ENCODE assay signal across 8 mouse cellular contexts in genomic region chr4:141559898-141560263, GRCm38 (mm10). TPM values are rescaled to one million over a fixed set of nuclear protein-coding genes. Genes with fewer than 3 reads are reported as not detected.
DNase-seq lines count a peak whose midpoint lies in the region; ATAC-seq lines count a peak whose summit lies in the region.

No protein-coding gene starts in this region.

- intact Hi-C loops in gastrocnemius, postnatal 14 days (cut with DNase I; ENCODE audit: low total_unique reads), result no loop called here
- intact Hi-C loops in left cerebral cortex, postnatal 4 days (cut with DNase I), result no loop called here

- peak; percentile 71 for ATAC-seq in common myeloid progenitor, adult 5-6 weeks (replicated peaks; ENCODE audit: low read depth, poor library complexity, severe bottlenecking)
- peak; percentile 57 for ATAC-seq in inflammation-experienced regulatory T-cells, adult 6 months

- DNase-seq in ZHBTc4 (ENCODE audit: low read depth, low spot score), result peak; percentile 94
- peak; percentile 81 for DNase-seq in gastrocnemius, postnatal 14 days
- peak; percentile 83 for DNase-seq in left cerebral cortex, postnatal 4 days
- peak; percentile 85 for DNase-seq in mesoderm, embryonic 11.5 days (ENCODE audit: low read depth, low spot score)
- DNase-seq in right cerebral cortex, postnatal 4 days, result peak; percentile 73
- peak; percentile 77 for DNase-seq in yolk sac, embryonic 10.5 days (ENCODE audit: low spot score)

RNA-seq across cellular contexts. Expression of gene Spen, which starts 21.5 kb away (rescaled TPM):
- total RNA-seq in common myeloid progenitor, adult 5-6 weeks (2017), result 32.7 and 43.0 TPM in 2 replicates
- total RNA-seq in gastrocnemius, postnatal 14 days (2021), result 10 to 100 TPM; 20.1 to 22.1 TPM
- 10 to 100 TPM in 2 of 3 experiments, 1 to 10 TPM in 1; 8.6 to 17.1 (median 14.3) TPM for polyA plus RNA-seq in inflammation-experienced regulatory T-cells, adult 6 months (2017; shearing (Covaris generic))
- total RNA-seq in left cerebral cortex, postnatal 4 days (2021), result 10 to 100 TPM; 80.6 to 86.1 TPM

RNA-seq across cellular contexts. Expression of gene Fblim1, which starts 46.0 kb away (rescaled TPM):
- total RNA-seq in common myeloid progenitor, adult 5-6 weeks (2017), result not detected in 2 replicates
- 1 to 10 TPM; 2.5 to 3.9 TPM for total RNA-seq in gastrocnemius, postnatal 14 days (2021)
- under 1 TPM in 1 of 3 experiments, not detected in 2; 0.43 TPM for polyA plus RNA-seq in inflammation-experienced regulatory T-cells, adult 6 months (2017; shearing (Covaris generic))
- 10 to 100 TPM; 19.8 to 23.8 TPM for total RNA-seq in left cerebral cortex, postnatal 4 days (2021)

RNA-seq across cellular contexts. Expression of gene Tmem82, which starts 58.6 kb away (rescaled TPM):
- total RNA-seq in common myeloid progenitor, adult 5-6 weeks (2017), result 0.29 and 0.32 TPM in 2 replicates
- 1 to 10 TPM in 1 of 2 experiments, under 1 TPM in 1; 0.66 to 1.8 TPM for total RNA-seq in gastrocnemius, postnatal 14 days (2021)
- under 1 TPM in 1 of 3 experiments, not detected in 2; 0.78 TPM for polyA plus RNA-seq in inflammation-experienced regulatory T-cells, adult 6 months (2017; shearing (Covaris generic))
- total RNA-seq in left cerebral cortex, postnatal 4 days (2021), result under 1 TPM; 0.38 to 0.46 TPM

Comparison
In these comparisons a context has a peak if more than half of its experiments do, and no peak if none do; other contexts are left out.
1. Peak in every context shown above with its lines: DNase-seq and ATAC-seq.
2. RNA of gene Fblim1, which starts 46.0 kb away (total RNA-seq): 19.8 to 23.8 TPM in left cerebral cortex, postnatal 4 days; 2.5 to 3.9 TPM in gastrocnemius, postnatal 14 days and not detected in common myeloid progenitor, adult 5-6 weeks; every median in the first group is over 4 times any median in the second.